Mouse (Mus musculus) ES-E14 (cell line): ENCODE results near the gene Kpnb1. TPM values are rescaled to one million over a fixed set of nuclear protein-coding genes. Genes with fewer than 3 reads are reported as not detected.

ENCODE experiments used
- DNase-seq: peaks from one replicate; pipeline ENCODE4 v3.0.0-alpha.2; 2013; ENCODE audit warnings: low read depth, low spot score
- H3K27ac ChIP-seq: 2 replicates; pipeline ENCODE4 v1.5.1; 2012; ENCODE audit warnings: low read depth, mild to moderate bottlenecking, low read length, moderate library complexity, mixed read lengths; ENCODE audit not compliant: poor library complexity, insufficient read depth, severe bottlenecking
- H3K36me3 ChIP-seq: 2 replicates; pipeline ENCODE4 v1.6.1; 2012; ENCODE audit warnings: mild to moderate bottlenecking, low read length, moderate library complexity, mixed read lengths; ENCODE audit not compliant: control insufficient read depth, poor library complexity, insufficient read depth, severe bottlenecking
- H3K4me1 ChIP-seq, 2 experiments: fragments of 150-350 bp in 1 of 2; sonication (generic) in 1 of 2; 2 replicates each; pipeline ENCODE4 v1.6.1; 2012; ENCODE audit warnings: low read length in 2 of 2, mild to moderate bottlenecking in 1 of 2, mixed read lengths in 1 of 2; ENCODE audit not compliant: control insufficient read depth in 2 of 2, insufficient read depth in 2 of 2, poor library complexity in 1 of 2
- H3K4me3 ChIP-seq, 2 experiments: fragments of 150-350 bp in 1 of 2; sonication (generic) in 1 of 2; 2 replicates each; pipeline ENCODE4 v1.5.1; 2012; ENCODE audit warnings: low read length in 2 of 2, low read depth in 1 of 2, mild to moderate bottlenecking in 1 of 2, mixed read lengths in 1 of 2; ENCODE audit not compliant: insufficient read depth in 1 of 2, poor library complexity in 1 of 2, severe bottlenecking in 1 of 2
- H3K9ac ChIP-seq: 2 replicates; pipeline ENCODE4 v1.6.1; 2012; ENCODE audit warnings: low read depth, mild to moderate bottlenecking, low read length, mixed read lengths; ENCODE audit not compliant: poor library complexity, insufficient read depth, severe bottlenecking
- H3K9me3 ChIP-seq: fragments of 150-350 bp; sonication (generic); 2 replicates; pipeline ENCODE4 v1.6.1; 2012; ENCODE audit warnings: low read depth, mild to moderate bottlenecking, low read length; ENCODE audit not compliant: control insufficient read depth, insufficient read depth
- CHD2 ChIP-seq: IDR thresholded peaks from 2 replicates; pipeline ENCODE4 v1.6.1; 2014; ENCODE audit warnings: mild to moderate bottlenecking, low read depth, low read length, inconsistent platforms
- HCFC1 ChIP-seq: IDR thresholded peaks from 2 replicates; pipeline ENCODE4 v1.6.1; 2012; ENCODE audit warnings: low read length, inconsistent platforms, borderline replicate concordance; ENCODE audit not compliant: insufficient read depth
- MAFK ChIP-seq: IDR thresholded peaks from 2 replicates; pipeline ENCODE4 v1.6.1; 2014; ENCODE audit warnings: mild to moderate bottlenecking, low read depth, low read length, inconsistent platforms; ENCODE audit not compliant: insufficient read depth
- ZC3H11A ChIP-seq: IDR thresholded peaks from 2 replicates; pipeline ENCODE4 v1.6.1; 2012; ENCODE audit warnings: low read depth, mild to moderate bottlenecking, inconsistent platforms, low read length, borderline replicate concordance
- ZNF384 ChIP-seq: IDR thresholded peaks from 2 replicates; pipeline ENCODE4 v1.6.1; 2012; ENCODE audit warnings: low read depth, low read length, inconsistent platforms
- in situ Hi-C, 2 experiments: fragments of 600-800 bp; cut with MboI; formaldehyde crosslinking; loops; one replicate each; pipeline ENCODE4 v1.15.1; 2025; ENCODE audit warnings: low sequenced_read_pairs in 2 of 2, inconsistent platforms in 1 of 2; ENCODE audit not compliant: unreplicated experiment in 2 of 2
- total RNA-seq: library from RNA; depleted of rRNA; stranded (reverse); fragments of 300-350 nt; gene quantifications from 2 replicates; pipeline ENCODE4 v1.2.3, GENCODE M21; 2012

Kpnb1 gene
- total RNA-seq, 1 experiment, result 369 TPM

- Histone ChIP-seq H3K4me3 (no peak overlapping the region), H3K4me1 (peaks cover 0 to 29% of the 10 kb centered on the region in 2 experiments; a peak in 3 of 4 replicates), H3K9ac (no peak overlapping the region), H3K36me3 (no peaks in the 10 kb centered on the region; the same call in 1 of the 2 replicates), H3K9me3 (no peaks in the 10 kb centered on the region), H3K27ac (no peak overlapping the region)
- no peak for DNase-seq
- TF ChIP-seq ZC3H11A (no peak), MAFK (no peak), HCFC1 (no peak), CHD2 (no peak), ZNF384 (no peak)
- in situ Hi-C loops, result no loop called here
These were observed 42.4 kb downstream of the Kpnb1 start for GRCm38 (mm10) chr11:97145320-97145719.

- Histone ChIP-seq H3K4me1 (peaks cover 0 to 22% of the 10 kb centered on the region in 2 experiments; a peak in 3 of 4 replicates), H3K4me3 (no peak overlapping the region), H3K36me3 (no peaks in the 10 kb centered on the region; the same call in 1 of the 2 replicates), H3K9me3 (no peaks in the 10 kb centered on the region), H3K27ac (no peak overlapping the region), H3K9ac (no peak overlapping the region)
- in situ Hi-C loops, result no loop called here
- TF ChIP-seq MAFK (no peak), CHD2 (no peak), ZC3H11A (no peak)
- no peak for DNase-seq
These were observed 44.3 kb downstream of the Kpnb1 start for GRCm38 (mm10) chr11:97143196-97143900.

- H3K9me3 ChIP-seq, result no peaks in the 10 kb centered on the region
- no peak overlapping the region for H3K9ac ChIP-seq
- no peak for TF ChIP-seq ZC3H11A
- TF ChIP-seq ZNF384, result no peak
- no peak for TF ChIP-seq MAFK
- no peak for TF ChIP-seq CHD2
- TF ChIP-seq HCFC1, result no peak
- H3K4me1 ChIP-seq, result peaks cover 0 to 21% of the 10 kb centered on the region in 2 experiments; a peak in 3 of 4 replicates
- no peak overlapping the region; a peak in 1 of 4 replicates for H3K4me3 ChIP-seq
- no peak overlapping the region for H3K27ac ChIP-seq
- DNase-seq, result no peak
- no peaks in the 10 kb centered on the region; the same call in 1 of the 2 replicates for H3K36me3 ChIP-seq
- in situ Hi-C loops, result no loop called here
These were observed 45.5 kb downstream of the Kpnb1 start for GRCm38 (mm10) chr11:97142159-97142608.

- Histone ChIP-seq H3K4me1 (peaks cover 0 to 14% of the 10 kb centered on the region in 2 experiments; a peak in 3 of 4 replicates), H3K9me3 (no peaks in the 10 kb centered on the region), H3K36me3 (no peaks in the 10 kb centered on the region), H3K27ac (no peak overlapping the region), H3K9ac (no peak overlapping the region), H3K4me3 (no peak overlapping the region)
- DNase-seq, result no peak
- in situ Hi-C loops, result no loop called here
- TF ChIP-seq ZNF384, result no peak
These were observed 46.9 kb downstream of the Kpnb1 start for GRCm38 (mm10) chr11:97140811-97141210.
